Mouse (Mus musculus): ENCODE measurements at regions not wholly inside any gene's neighbourhood (a gene's known extent, or its start where the extent isn't known, plus 50 kb on each side); places are given as distances from the start of the nearest gene placed in this dataset.

GRCm38 (mm10) chr4:124215077-124215476, 297.3 kb upstream of the 4930535I16Rik start:
- Histone ChIP-seq H3K27ac (ENCODE audit: low read depth) (no peak overlapping the region), H3K4me3 (ENCODE audit: low read depth, low read length) (no peak overlapping the region), H3K4me2 (ENCODE audit: low read depth, low read length) (no peak overlapping the region), H3K36me3 (replicated peaks; ENCODE audit: insufficient read depth, low read length) (no peaks in the 10 kb centered on the region), H3K4me1 (ENCODE audit: insufficient read depth) (no peaks in the 10 kb centered on the region), H3K27me3 (ENCODE audit: insufficient read depth, low read length) (no peaks in the 10 kb centered on the region), H3K9ac (replicated peaks) (no peak overlapping the region), H3K9me3 (ENCODE audit: low read length) (no peaks in the 10 kb centered on the region)
- TF ChIP-seq EP300 (IDR thresholded peaks at IDR 0.05; ENCODE audit: low read depth) (no peak), CTCF (IDR thresholded peaks at IDR 0.05; ENCODE audit: low read depth) (no peak)
- 35% methylated on average over 7 of the region's 7 CpGs for WGBS (ENCODE audit: insufficient replicate concordance)
- ATAC-seq (peak; percentile 92), DNase-seq (peak; percentile 44)

DNA sequence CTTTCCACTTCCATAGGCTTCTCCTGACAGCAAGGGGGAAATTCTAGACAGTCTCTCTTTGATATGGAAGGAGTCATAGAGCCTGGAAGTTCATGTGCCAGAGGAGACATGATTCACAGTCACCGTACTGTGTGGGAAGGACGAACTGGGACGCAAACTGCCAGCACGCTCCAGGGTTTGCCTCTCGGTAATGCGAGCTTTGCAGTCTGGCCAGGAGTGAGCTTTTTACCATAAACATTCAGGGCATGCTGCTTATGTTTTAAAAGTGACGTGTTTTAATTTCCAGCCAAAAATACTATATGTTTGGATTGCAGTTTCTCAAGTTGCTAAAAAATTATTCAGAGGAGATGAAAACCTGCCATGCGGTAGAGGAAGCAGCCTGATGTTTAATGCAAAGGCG, 292.3 kb upstream of the 4930535I16Rik start:
- WGBS (ENCODE audit: insufficient replicate concordance) = 85% methylated on average over 9 of the region's 9 CpGs
- TF ChIP-seq CTCF (IDR thresholded peaks at IDR 0.05; ENCODE audit: low read depth) = no peak
- H3K4me2 ChIP-seq (ENCODE audit: low read depth, low read length) = no peak overlapping the region
- H3K9ac ChIP-seq (replicated peaks) = no peak overlapping the region
- H3K4me3 ChIP-seq (ENCODE audit: low read depth, low read length) = no peak overlapping the region
- H3K36me3 ChIP-seq (replicated peaks; ENCODE audit: insufficient read depth, low read length) = no peaks in the 10 kb centered on the region
- H3K27me3 ChIP-seq (ENCODE audit: insufficient read depth, low read length) = no peaks in the 10 kb centered on the region
- DNase-seq (no peak), ATAC-seq (no peak)
- H3K4me1 ChIP-seq (ENCODE audit: insufficient read depth) = no peaks in the 10 kb centered on the region
- H3K27ac ChIP-seq (ENCODE audit: low read depth) = no peak overlapping the region
- no peaks in the 10 kb centered on the region for H3K9me3 ChIP-seq (ENCODE audit: low read length)

DNA sequence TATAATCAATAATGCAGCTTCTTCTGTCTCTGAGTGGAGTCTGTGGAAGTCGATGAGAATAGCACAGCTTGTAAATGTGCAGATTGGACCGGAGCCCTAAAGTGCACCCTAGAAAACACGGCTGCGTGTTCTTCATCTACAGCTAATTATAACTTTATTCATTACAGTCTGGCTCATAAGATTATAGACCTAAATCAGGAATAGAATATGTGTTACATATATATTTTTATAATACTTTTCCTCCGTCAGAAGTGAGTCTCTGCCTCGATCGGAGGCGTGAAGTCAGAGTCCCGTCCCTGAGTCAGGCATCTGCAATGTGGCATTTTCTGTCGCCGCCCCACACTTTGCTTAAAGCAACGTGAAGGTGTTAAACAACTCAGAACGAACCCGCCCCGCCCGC, 288.7 kb upstream of the 4930535I16Rik start:
- Histone ChIP-seq H3K9me3 (ENCODE audit: low read length) (no peaks in the 10 kb centered on the region), H3K4me1 (ENCODE audit: insufficient read depth) (no peaks in the 10 kb centered on the region), H3K4me3 (ENCODE audit: low read depth, low read length) (no peak overlapping the region), H3K4me2 (ENCODE audit: low read depth, low read length) (no peak overlapping the region), H3K27ac (ENCODE audit: low read depth) (no peak overlapping the region), H3K9ac (replicated peaks) (no peak overlapping the region), H3K36me3 (replicated peaks; ENCODE audit: insufficient read depth, low read length) (no peaks in the 10 kb centered on the region), H3K27me3 (ENCODE audit: insufficient read depth, low read length) (no peaks in the 10 kb centered on the region)
- 79% methylated on average over 16 of the region's 16 CpGs for WGBS (ENCODE audit: insufficient replicate concordance)
- DNase-seq (no peak), ATAC-seq (no peak)
- TF ChIP-seq EP300 (IDR thresholded peaks at IDR 0.05; ENCODE audit: low read depth) (no peak), CTCF (IDR thresholded peaks at IDR 0.05; ENCODE audit: low read depth) (no peak)

GRCm38 (mm10) chr4:124203736-124204135, 285.9 kb upstream of the 4930535I16Rik start:
- Histone ChIP-seq H3K9ac (replicated peaks) (no peak overlapping the region), H3K4me1 (ENCODE audit: insufficient read depth) (no peaks in the 10 kb centered on the region), H3K4me3 (ENCODE audit: low read depth, low read length) (no peak overlapping the region), H3K27me3 (ENCODE audit: insufficient read depth, low read length) (no peaks in the 10 kb centered on the region), H3K9me3 (ENCODE audit: low read length) (no peaks in the 10 kb centered on the region), H3K36me3 (replicated peaks; ENCODE audit: insufficient read depth, low read length) (no peaks in the 10 kb centered on the region), H3K27ac (ENCODE audit: low read depth) (no peak overlapping the region), H3K4me2 (ENCODE audit: low read depth, low read length) (no peak overlapping the region)
- TF ChIP-seq EP300 (IDR thresholded peaks at IDR 0.05; ENCODE audit: low read depth) (no peak), CTCF (IDR thresholded peaks at IDR 0.05; ENCODE audit: low read depth) (peak; percentile 65)
- DNase-seq (peak; percentile 24), ATAC-seq (no peak)
- WGBS (ENCODE audit: insufficient replicate concordance) = 72% methylated on average over 2 of the region's 2 CpGs

DNA sequence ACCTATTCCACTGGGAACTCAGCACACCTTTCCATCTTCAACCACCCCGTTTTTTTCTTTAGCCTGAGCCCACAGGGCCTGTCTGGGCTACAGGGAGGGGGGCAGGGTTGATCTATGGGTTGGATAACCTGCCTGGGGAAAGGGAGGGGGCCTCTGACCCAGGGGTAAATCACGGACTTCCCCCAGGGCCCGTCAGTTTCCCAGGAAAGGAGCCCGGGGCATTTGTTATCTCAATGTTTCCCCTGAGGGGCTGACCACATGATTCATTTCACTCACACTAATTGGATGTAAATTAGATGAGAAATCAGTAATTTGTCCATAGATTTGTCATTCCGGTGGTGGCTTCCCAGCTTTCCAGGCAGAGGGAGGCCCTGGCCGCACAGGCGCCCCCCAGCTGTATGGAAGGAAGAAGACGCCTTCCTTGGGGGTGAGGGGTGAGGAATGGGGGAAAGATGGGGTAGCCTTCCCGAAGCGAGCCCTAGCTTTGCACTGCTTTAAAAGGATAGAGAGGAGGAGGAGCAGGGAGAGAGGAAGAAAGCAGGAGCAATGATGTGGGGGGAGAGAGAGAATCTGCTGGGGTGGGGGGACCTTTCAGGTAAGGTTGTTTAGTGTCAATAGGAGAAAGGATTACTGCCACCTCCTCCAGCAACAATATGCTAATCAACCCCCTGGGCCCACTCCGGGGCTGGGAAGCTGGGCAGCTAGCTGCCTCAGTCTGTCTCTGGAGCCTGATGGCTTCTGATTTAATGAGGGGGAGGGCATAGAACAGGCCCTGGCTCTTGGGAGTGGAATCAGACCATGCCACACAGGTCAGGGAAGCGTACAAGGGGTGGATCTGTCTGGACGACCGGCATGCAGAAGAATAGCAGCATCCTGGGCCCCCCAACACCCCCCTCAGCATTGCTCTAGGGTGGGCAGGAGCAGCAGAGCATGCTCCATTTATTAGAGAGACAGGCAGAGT, 282.3 kb upstream of the 4930535I16Rik start:
- 46% methylated on average over 14 of the region's 14 CpGs for WGBS (ENCODE audit: insufficient replicate concordance)
- Histone ChIP-seq H3K36me3 (replicated peaks; ENCODE audit: insufficient read depth, low read length) (no peaks in the 10 kb centered on the region), H3K4me2 (ENCODE audit: low read depth, low read length) (no peak overlapping the region), H3K4me1 (ENCODE audit: insufficient read depth) (no peaks in the 10 kb centered on the region), H3K27me3 (ENCODE audit: insufficient read depth, low read length) (no peaks in the 10 kb centered on the region), H3K27ac (ENCODE audit: low read depth) (no peak overlapping the region), H3K4me3 (ENCODE audit: low read depth, low read length) (no peak overlapping the region), H3K9ac (replicated peaks) (no peak overlapping the region), H3K9me3 (ENCODE audit: low read length) (no peaks in the 10 kb centered on the region)
- ATAC-seq = no peak
- TF ChIP-seq CTCF (IDR thresholded peaks at IDR 0.05; ENCODE audit: low read depth) (no peak), EP300 (IDR thresholded peaks at IDR 0.05; ENCODE audit: low read depth) (no peak)
- DNase-seq = no peak

- TF ChIP-seq CTCF (IDR thresholded peaks at IDR 0.05; ENCODE audit: low read depth) (no peak), EP300 (IDR thresholded peaks at IDR 0.05; ENCODE audit: low read depth) (no peak)
- 62% methylated on average over 15 of the region's 15 CpGs for WGBS (ENCODE audit: insufficient replicate concordance)
- H3K4me1 ChIP-seq (ENCODE audit: insufficient read depth) = no peaks in the 10 kb centered on the region
- H3K4me2 ChIP-seq (ENCODE audit: low read depth, low read length) = no peak overlapping the region
- no peak overlapping the region for H3K9ac ChIP-seq (replicated peaks)
- H3K4me3 ChIP-seq (ENCODE audit: low read depth, low read length) = no peak overlapping the region
- H3K27me3 ChIP-seq (ENCODE audit: insufficient read depth, low read length) = no peaks in the 10 kb centered on the region
- ATAC-seq = no peak
- H3K36me3 ChIP-seq (replicated peaks; ENCODE audit: insufficient read depth, low read length) = no peaks in the 10 kb centered on the region
- DNase-seq = no peak
- H3K9me3 ChIP-seq (ENCODE audit: low read length) = no peaks in the 10 kb centered on the region
- no peak overlapping the region for H3K27ac ChIP-seq (ENCODE audit: low read depth)
Observed at GRCm38 (mm10) chr4:124198832-124199231, 281.0 kb upstream of the 4930535I16Rik start.

Data from liver, postnatal 0 days (tissue).